In the genomic region with DNA sequence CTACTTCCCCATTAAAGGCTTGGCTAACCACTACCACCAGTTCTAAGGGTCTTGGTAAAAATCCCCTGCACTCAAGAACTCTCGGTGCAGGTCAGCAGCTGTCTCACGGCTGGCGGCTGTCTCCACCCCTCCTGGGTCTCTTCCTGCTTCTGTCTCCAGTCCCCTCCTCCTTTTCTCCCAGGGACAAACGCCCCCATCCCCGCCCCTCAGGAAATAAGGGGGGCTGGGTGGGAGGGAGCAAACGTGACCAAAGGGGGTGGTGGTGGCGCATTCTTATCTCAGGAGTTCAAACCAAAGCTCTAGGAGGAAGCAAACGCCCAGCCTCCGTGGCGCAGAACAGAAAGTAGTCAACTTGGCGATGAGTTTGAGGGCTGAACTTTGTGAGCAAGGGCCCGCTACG, we compare ENCODE assay signal across 8 mouse cellular contexts. TPM values are rescaled to one million over a fixed set of nuclear protein-coding genes. Genes with fewer than 3 reads are reported as not detected.
DNase-seq lines count a peak whose midpoint lies in the region; ATAC-seq lines count a peak whose summit lies in the region.

No protein-coding gene starts in this region.

- 0 out of 2 replicates have a peak overlapping the region, but pooled peaks have one; percentile 2 for H3K9ac ChIP-seq in embryonic facial prominence, embryonic 12.5 days
- peak overlapping the region; percentile 82 for H3K9ac ChIP-seq in heart, embryonic 16.5 days (ENCODE audit: low read length)
- H3K9ac ChIP-seq in stomach, embryonic 15.5 days: no peak overlapping the region

- H3K9me3 ChIP-seq in embryonic facial prominence, embryonic 12.5 days: no peaks in the 10 kb centered on the region
- no peaks in the 10 kb centered on the region for H3K9me3 ChIP-seq in heart, embryonic 16.5 days (replicated peaks; ENCODE audit: control insufficient read depth, low read length)
- H3K9me3 ChIP-seq in megakaryocyte, embryonic 14.5 days: no peaks in the 10 kb centered on the region
- no peaks in the 10 kb centered on the region for H3K9me3 ChIP-seq in stomach, embryonic 15.5 days

- peak overlapping the region; percentile 70 for H3K4me2 ChIP-seq in embryonic facial prominence, embryonic 12.5 days (replicated peaks)
- peak overlapping the region; percentile 99 for H3K4me2 ChIP-seq in heart, embryonic 16.5 days (ENCODE audit: low read depth, low read length)
- H3K4me2 ChIP-seq in stomach, embryonic 15.5 days: peak overlapping the region; percentile 97

- 0 out of 2 replicates have a peak, but pooled peaks have one; percentile 17 for ATAC-seq in embryonic facial prominence, embryonic 12.5 days (ENCODE audit: insufficient number of reproducible peaks, insufficient read depth, low FRiP score, low TSS enrichment)
- ATAC-seq in heart, embryonic 16.5 days (replicated peaks; ENCODE audit: extremely low read depth, insufficient read depth, low FRiP score): peak; percentile 83
- ATAC-seq in stomach, embryonic 15.5 days (ENCODE audit: insufficient read depth, low FRiP score, low read depth): peak; percentile 67

- WGBS in embryonic facial prominence, embryonic 12.5 days: under 1% methylated on average over 13 of the region's 13 CpGs
- WGBS in heart, embryonic 16.5 days: under 1% methylated on average over 13 of the region's 13 CpGs
- WGBS in stomach, embryonic 15.5 days: under 1% methylated on average over 13 of the region's 13 CpGs

- H3K4me3 ChIP-seq in embryonic facial prominence, embryonic 12.5 days: peak overlapping the region; percentile 56
- peak overlapping the region; percentile 79 for H3K4me3 ChIP-seq in heart, embryonic 16.5 days (ENCODE audit: low read length)
- peak overlapping the region; percentile 90 for H3K4me3 ChIP-seq in megakaryocyte, embryonic 14.5 days (replicated peaks)
- peak overlapping the region; percentile 68 for H3K4me3 ChIP-seq in stomach, embryonic 15.5 days (replicated peaks)

- peak overlapping the region; percentile 25 for H3K27ac ChIP-seq in embryonic facial prominence, embryonic 12.5 days
- peak overlapping the region; percentile 89 for H3K27ac ChIP-seq in heart, embryonic 16.5 days (ENCODE audit: low read length)
- H3K27ac ChIP-seq in stomach, embryonic 15.5 days: peak overlapping the region; percentile 95

- H3K4me1 ChIP-seq in embryonic facial prominence, embryonic 12.5 days: peaks cover 28% of the 10 kb centered on the region
- H3K4me1 ChIP-seq in heart, embryonic 16.5 days (ENCODE audit: control insufficient read depth, insufficient read depth, low read length): peaks cover 15% of the 10 kb centered on the region
- H3K4me1 ChIP-seq in megakaryocyte, embryonic 14.5 days: peaks cover 32% of the 10 kb centered on the region
- H3K4me1 ChIP-seq in stomach, embryonic 15.5 days: peaks cover 31% of the 10 kb centered on the region

- peaks cover 28% of the 10 kb centered on the region for H3K27me3 ChIP-seq in embryonic facial prominence, embryonic 12.5 days
- peaks cover 16% of the 10 kb centered on the region for H3K27me3 ChIP-seq in heart, embryonic 16.5 days (ENCODE audit: control insufficient read depth, insufficient read depth, low read length)
- H3K27me3 ChIP-seq in megakaryocyte, embryonic 14.5 days (replicated peaks): peaks cover 58% of the 10 kb centered on the region
- no peaks in the 10 kb centered on the region for H3K27me3 ChIP-seq in stomach, embryonic 15.5 days (replicated peaks)

- H3K36me3 ChIP-seq in embryonic facial prominence, embryonic 12.5 days: no peaks in the 10 kb centered on the region
- H3K36me3 ChIP-seq in heart, embryonic 16.5 days (ENCODE audit: control insufficient read depth, insufficient read depth): no peaks in the 10 kb centered on the region
- H3K36me3 ChIP-seq in megakaryocyte, embryonic 14.5 days (replicated peaks; ENCODE audit: low read length): no peaks in the 10 kb centered on the region
- no peaks in the 10 kb centered on the region for H3K36me3 ChIP-seq in stomach, embryonic 15.5 days

- DNase-seq in ovary, adult 18-20 months (ENCODE audit: low spot score): peak; percentile 61
- no peak for DNase-seq in ovary, postnatal 14 days (ENCODE audit: low spot score)
- peak; percentile 81 for DNase-seq in kidney, postnatal 14 days
- no peak for DNase-seq in frontal cortex, adult 2 months (ENCODE audit: extremely low spot score in 1 of 2, low spot score in 1 of 2)

RNA-seq across cellular contexts. Expression of gene Itpr3, which starts 0.9 kb away (rescaled TPM):
- polyA plus RNA-seq in embryonic facial prominence, embryonic 12.5 days (2016; fragmentation: Nextera tagmentation; extraction: Ambion mirVana): 3.2 and 3.4 TPM in 2 replicates
- polyA plus RNA-seq in heart, embryonic 16.5 days (2015; fragmentation: Nextera tagmentation; extraction: Ambion mirVana): 2.2 and 2.6 TPM in 2 replicates
- polyA plus RNA-seq in megakaryocyte, embryonic 14.5 days (2012; ENCODE audit: insufficient read depth, low replicate concordance): 0.17 and 1.3 TPM in 2 replicates
- polyA plus RNA-seq in stomach, embryonic 15.5 days (2015; fragmentation: Nextera tagmentation; extraction: Ambion mirVana): 10.8 and 12.3 TPM in 2 replicates
- 3.8 and 4.2 TPM in 2 replicates for polyA plus RNA-seq in frontal cortex, adult 2 months (2012; rRNA removed)

RNA-seq across cellular contexts. Expression of gene Bak1, which starts 27.4 kb away (rescaled TPM):
- 4.5 and 4.9 TPM in 2 replicates for polyA plus RNA-seq in embryonic facial prominence, embryonic 12.5 days (2016; fragmentation: Nextera tagmentation; extraction: Ambion mirVana)
- polyA plus RNA-seq in heart, embryonic 16.5 days (2015; fragmentation: Nextera tagmentation; extraction: Ambion mirVana): 5.8 and 6.2 TPM in 2 replicates
- 164 and 277 TPM in 2 replicates for polyA plus RNA-seq in megakaryocyte, embryonic 14.5 days (2012; ENCODE audit: insufficient read depth, low replicate concordance)
- 4.6 and 5.7 TPM in 2 replicates for polyA plus RNA-seq in stomach, embryonic 15.5 days (2015; fragmentation: Nextera tagmentation; extraction: Ambion mirVana)
- polyA plus RNA-seq in frontal cortex, adult 2 months (2012; rRNA removed): 17.9 and 19.4 TPM in 2 replicates

Comparison
In these comparisons a context has a peak if more than half of its experiments do, and no peak if none do; other contexts are left out.
1. DNase-seq: peak in ovary, adult 18-20 months (single experiment) and kidney, postnatal 14 days (single experiment); none in ovary, postnatal 14 days (single experiment) and frontal cortex, adult 2 months (0 of 2).
2. ATAC-seq: peak in every context shown above with its lines; median percentile 83 in heart, embryonic 16.5 days; 67 in stomach, embryonic 15.5 days; 17 in embryonic facial prominence, embryonic 12.5 days.
3. H3K27ac ChIP-seq: peak in every context shown above with its lines; median percentile 95 in stomach, embryonic 15.5 days; 89 in heart, embryonic 16.5 days; 25 in embryonic facial prominence, embryonic 12.5 days.
4. Peak in every context shown above with its lines, with median percentiles within 50 percentile points of each other: H3K4me2 ChIP-seq and H3K4me3 ChIP-seq.